Mouse (Mus musculus) CH12.LX (cell line): ENCODE measurements around the gene Tbx15. TPM values are rescaled to one million over a fixed set of nuclear protein-coding genes. Genes with fewer than 3 reads are reported as not detected.

Source experiments
- DNase-seq: peaks from one replicate; pipeline ENCODE4 v3.0.0-alpha.2; 2013; ENCODE audit errors: extremely low read depth
- H3K27ac ChIP-seq: 2 replicates; pipeline ENCODE4 v1.5.1; 2012; ENCODE audit warnings: low read depth, mild to moderate bottlenecking, control low read depth, moderate library complexity; ENCODE audit not compliant: insufficient read depth
- H3K27me3 ChIP-seq: replicated peaks from 2 replicates; pipeline ENCODE3; 2012; ENCODE audit warnings: inconsistent platforms
- H3K36me3 ChIP-seq, 2 experiments: replicated peaks in 1 of 2; 2 replicates each; pipeline versions ENCODE3 to v1.6.1; 2012; ENCODE audit warnings: inconsistent platforms in 1 of 2, low read length in 1 of 2, mild to moderate bottlenecking in 1 of 2, mixed read lengths in 1 of 2, moderate library complexity in 1 of 2; ENCODE audit not compliant: control insufficient read depth in 1 of 2, insufficient read depth in 1 of 2
- H3K4me1 ChIP-seq, 2 experiments: 2 replicates each; pipeline ENCODE4 v1.6.1; 2012; ENCODE audit warnings: inconsistent platforms in 1 of 2, moderate library complexity in 1 of 2; ENCODE audit not compliant: insufficient read depth in 2 of 2, control insufficient read depth in 1 of 2
- H3K4me2 ChIP-seq: 2 replicates; pipeline ENCODE4 v1.6.1; 2012; ENCODE audit warnings: low read depth, mild to moderate bottlenecking, control low read depth; ENCODE audit not compliant: poor library complexity, insufficient read depth, severe bottlenecking
- H3K4me3 ChIP-seq, 3 experiments: fragments of 150-350 bp in 1 of 3; sonication (generic) in 1 of 3; replicated peaks in 1 of 3; 2 replicates each; pipeline versions ENCODE3 to v1.5.1; 2011 to 2012; ENCODE audit warnings: low read depth in 2 of 3, low read length in 2 of 3, mild to moderate bottlenecking in 2 of 3, moderate library complexity in 2 of 3, control low read depth in 1 of 3, improper control_type of control experiment in 1 of 3, inconsistent platforms in 1 of 3, mixed read lengths in 1 of 3; ENCODE audit not compliant: poor library complexity in 1 of 3
- H3K79me2 ChIP-seq: replicated peaks from 2 replicates; pipeline ENCODE4 v1.6.1; 2012; ENCODE audit warnings: mild to moderate bottlenecking, moderate library complexity; ENCODE audit not compliant: control insufficient read depth, poor library complexity, insufficient read depth, severe bottlenecking; ENCODE audit errors: extremely low read depth
- H3K9ac ChIP-seq: 2 replicates; pipeline ENCODE4 v1.6.1; 2012; ENCODE audit warnings: low read depth, mild to moderate bottlenecking, control low read depth, moderate library complexity; ENCODE audit not compliant: insufficient read depth
- H3K9me3 ChIP-seq: replicated peaks from 2 replicates; pipeline ENCODE3; 2012; ENCODE audit warnings: low read length, inconsistent platforms, mixed read lengths
- CHD2 ChIP-seq: IDR thresholded peaks from 2 replicates; pipeline ENCODE4 v1.6.1; 2011; ENCODE audit warnings: low read length, improper control_type of control experiment
- CTCF ChIP-seq, 2 experiments: IDR thresholded peaks in 1 of 2; conservative IDR thresholded peaks in 1 of 2; 2 replicates each; pipeline ENCODE4 v1.5.1; 2011 to 2012; ENCODE audit warnings: low read depth in 2 of 2, low read length in 2 of 2, improper control_type of control experiment in 1 of 2, inconsistent platforms in 1 of 2, mild to moderate bottlenecking in 1 of 2, moderate library complexity in 1 of 2
- ELF1 ChIP-seq: IDR thresholded peaks from 2 replicates; pipeline ENCODE4 v1.6.1; 2014; ENCODE audit warnings: low read depth, mild to moderate bottlenecking, inconsistent platforms, low read length, improper control_type of control experiment
- HCFC1 ChIP-seq: IDR thresholded peaks from 2 replicates; pipeline ENCODE4 v1.6.1; 2012; ENCODE audit warnings: low read depth, mild to moderate bottlenecking, inconsistent platforms, low read length, improper control_type of control experiment
- JUN ChIP-seq: IDR thresholded peaks from 2 replicates; pipeline ENCODE4 v1.6.1; 2011; ENCODE audit warnings: low read depth, mild to moderate bottlenecking, low read length, improper control_type of control experiment, moderate library complexity; ENCODE audit not compliant: insufficient read depth
- JUND ChIP-seq: conservative IDR thresholded peaks from 2 replicates; pipeline ENCODE4 v1.6.1; 2011; ENCODE audit warnings: low read depth, low read length, improper control_type of control experiment
- MAX ChIP-seq: IDR thresholded peaks from 2 replicates; pipeline ENCODE4 v1.6.1; 2011; ENCODE audit warnings: low read length, improper control_type of control experiment
- MAZ ChIP-seq: IDR thresholded peaks from 2 replicates; pipeline ENCODE4 v1.6.1; 2012; ENCODE audit warnings: low read depth, mild to moderate bottlenecking, inconsistent platforms, low read length, improper control_type of control experiment, moderate library complexity
- MEF2A ChIP-seq: IDR thresholded peaks from 2 replicates; pipeline ENCODE4 v1.6.1; 2014; ENCODE audit warnings: low read depth, mild to moderate bottlenecking, inconsistent platforms, low read length, improper control_type of control experiment, borderline replicate concordance
- NELFE ChIP-seq: IDR thresholded peaks from 2 replicates; pipeline ENCODE4 v1.6.1; 2011; ENCODE audit warnings: low read depth, low read length, improper control_type of control experiment
- POLR2A ChIP-seq: IDR thresholded peaks from 2 replicates; pipeline ENCODE4 v1.6.1; 2011; ENCODE audit warnings: low read depth, mild to moderate bottlenecking, improper control_type of control experiment, low read length
- RAD21 ChIP-seq: IDR thresholded peaks from 2 replicates; pipeline ENCODE4 v1.6.1; 2011; ENCODE audit warnings: low read depth, mild to moderate bottlenecking, low read length, improper control_type of control experiment, moderate library complexity
- RCOR1 ChIP-seq: conservative IDR thresholded peaks from 2 replicates; pipeline ENCODE4 v1.6.1; 2012; ENCODE audit warnings: low read depth, mild to moderate bottlenecking, inconsistent platforms, low read length, improper control_type of control experiment
- SIN3A ChIP-seq: IDR thresholded peaks from 2 replicates; pipeline ENCODE4 v1.6.1; 2012; ENCODE audit warnings: low read length, improper control_type of control experiment, inconsistent platforms
- SMC3 ChIP-seq: IDR thresholded peaks from 2 replicates; pipeline ENCODE4 v1.6.1; 2011; ENCODE audit warnings: low read depth, low read length, improper control_type of control experiment
- UBTF ChIP-seq: IDR thresholded peaks from 2 replicates; pipeline ENCODE4 v1.6.1; 2012; ENCODE audit warnings: low read depth, mild to moderate bottlenecking, inconsistent platforms, low read length, improper control_type of control experiment, moderate library complexity
- USF1 ChIP-seq: IDR thresholded peaks from 2 replicates; pipeline ENCODE4 v1.6.1; 2014; ENCODE audit warnings: low read depth, mild to moderate bottlenecking, inconsistent platforms, low read length, improper control_type of control experiment
- USF2 ChIP-seq: conservative IDR thresholded peaks from 2 replicates; pipeline ENCODE4 v1.6.1; 2011; ENCODE audit warnings: low read depth, low read length, improper control_type of control experiment
- ZC3H11A ChIP-seq: IDR thresholded peaks from 2 replicates; pipeline ENCODE4 v1.6.1; 2012; ENCODE audit warnings: low read depth, mild to moderate bottlenecking, inconsistent platforms, low read length, improper control_type of control experiment
- ZMIZ1 ChIP-seq: IDR thresholded peaks from 2 replicates; pipeline ENCODE4 v1.6.1; 2012; ENCODE audit warnings: low read depth, mild to moderate bottlenecking, inconsistent platforms, low read length, improper control_type of control experiment
- dilution Hi-C: fragments of 300-500 bp; cut with MboI; formaldehyde crosslinking; loops from 2 replicates; pipeline ENCODE4 v1.14.3; 2020; ENCODE audit warnings: low sequenced_read_pairs; ENCODE audit not compliant: extremely low pct_unique_long_range_greater_than_20kb, extremely low pct_ligation_motif_present
- in situ Hi-C: fragments of 300-500 bp; cut with MboI; formaldehyde crosslinking; loops from 3 replicates; pipeline ENCODE4 v1.14.3; 2019; ENCODE audit warnings: low sequenced_read_pairs, low pct_ligation_motif_present, low pct_unique_long_range_greater_than_20kb, mixed read lengths
- polyA plus RNA-seq: library from polyadenylated mRNA; unstranded; fragments of >175 nt; gene quantifications from 2 replicates; pipeline ENCODE4 v1.2.1, GENCODE M21; 2012; ENCODE audit warnings: low read depth; ENCODE audit not compliant: insufficient read length
- total RNA-seq, 2 experiments: library from RNA; depleted of rRNA; stranded (reverse); fragments of 300-350 nt in 1 of 2; fragments of >200 nt in 1 of 2; gene quantifications; 2 replicates each; pipeline ENCODE4 v1.2.3; 2012 to 2014

Gene Tbx15
- total and polyA plus RNA-seq, 3 experiments: 1.4 to 2.1 (median 1.8) TPM

- TF ChIP-seq MEF2A (no peak), HCFC1 (no peak), MAX (no peak), USF1 (no peak), JUND (no peak), ZMIZ1 (no peak)
- Histone ChIP-seq H3K9ac (no peak overlapping the region), H3K27me3 (no peaks in the 10 kb centered on the region), H3K36me3 (no peaks in the 10 kb centered on the region), H3K4me2 (no peak overlapping the region), H3K4me1 (no peaks in the 10 kb centered on the region), H3K9me3 (no peaks in the 10 kb centered on the region), H3K27ac (no peak overlapping the region), H3K4me3 (no peak overlapping the region), H3K79me2 (no peaks in the 10 kb centered on the region)
- dilution Hi-C loops (no loop called here), in situ Hi-C loops (loop anchor here (25.0 kb wide), 1 partner anchor 709 kb away; no protein-coding TSS in a partner anchor)
- DNase-seq: no peak
Measured at GRCm38 (mm10) chr3:99227807-99228206, 12.4 kb upstream of the Tbx15 start.

- Histone ChIP-seq H3K79me2 (no peaks in the 10 kb centered on the region), H3K36me3 (no peaks in the 10 kb centered on the region), H3K9me3 (no peaks in the 10 kb centered on the region), H3K27ac (no peak overlapping the region), H3K4me2 (peak overlapping the region; percentile 63), H3K4me3 (peak overlapping the region; percentile 33 to 43 (median 36))
- dilution Hi-C loops: no loop called here
- in situ Hi-C loops: loop anchor here (25.0 kb wide), 1 partner anchor 704 kb away; no protein-coding TSS in a partner anchor
- no peak for TF ChIP-seq POLR2A
- TF ChIP-seq RAD21: peak; percentile 72
- TF ChIP-seq CTCF (conservative IDR thresholded peaks at IDR 0.05 in 1 of 2, IDR thresholded peaks at IDR 0.05 in 1 of 2; ENCODE audit: low read depth in 2 of 2, low read length in 2 of 2): peak; percentile 68 to 86
- TF ChIP-seq JUN: no peak
- TF ChIP-seq ELF1: peak; percentile 44
- 0 out of 2 replicates have a peak, but pooled peaks have one; percentile 27 for TF ChIP-seq MAZ
- TF ChIP-seq SMC3: peak; percentile 57
- TF ChIP-seq USF2: no peak
- TF ChIP-seq NELFE: no peak
- no peak for TF ChIP-seq MEF2A
- no peak for TF ChIP-seq RCOR1
- TF ChIP-seq CHD2: no peak
- no peak for TF ChIP-seq SIN3A
- TF ChIP-seq UBTF: no peak
- TF ChIP-seq ZC3H11A: no peak
- TF ChIP-seq, all 38 proteins: peak for 5
- peak; percentile 64 for DNase-seq
- Histone ChIP-seq H3K9ac (no peak overlapping the region), H3K4me1 (peaks cover 2 to 10% of the 10 kb centered on the region in 2 experiments; a peak in 2 of 4 replicates), H3K27me3 (no peaks in the 10 kb centered on the region)
Measured at GRCm38 (mm10) chr3:99233393-99234318, 6.5 kb upstream of the Tbx15 start.
